In the genomic region with DNA sequence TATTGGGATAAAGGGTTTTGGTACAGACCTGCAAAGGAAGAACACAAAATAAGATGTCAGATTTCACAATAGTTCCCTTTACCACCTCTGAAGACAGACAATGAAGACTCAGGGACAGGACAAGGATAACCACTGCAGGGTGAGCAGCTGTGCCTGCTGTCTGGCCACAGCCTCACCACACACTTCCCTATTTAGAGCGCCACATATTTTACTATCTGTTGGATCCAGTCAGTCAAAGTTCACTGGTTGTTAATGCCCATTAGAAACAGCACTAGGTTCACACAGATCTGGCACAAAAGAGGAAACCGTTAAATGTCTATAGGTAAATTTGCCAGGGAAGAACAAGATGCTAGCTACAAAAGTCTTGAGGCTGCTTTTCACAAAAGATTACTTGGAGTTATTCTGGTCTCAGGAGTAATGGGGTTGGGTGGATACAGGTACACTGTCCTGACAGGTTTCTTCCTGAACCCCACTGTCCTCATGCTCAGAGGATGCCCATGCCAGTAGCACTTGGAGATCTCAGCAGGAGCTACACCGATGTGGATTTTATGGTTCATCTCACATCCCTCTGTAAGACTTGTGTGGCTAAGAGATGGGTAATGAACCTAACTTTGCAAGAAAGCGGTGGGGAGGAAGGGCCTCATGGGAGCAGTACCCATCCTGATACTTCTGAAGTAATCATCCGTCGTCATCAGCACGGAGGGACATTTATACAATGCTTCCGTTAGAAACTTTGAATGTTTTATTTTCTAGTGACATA, we compare ENCODE assay signal across 13 mouse cellular contexts. TPM values are rescaled to one million over a fixed set of nuclear protein-coding genes. Genes with fewer than 3 reads are reported as not detected.
DNase-seq lines count a peak whose midpoint lies in the region; ATAC-seq lines count a peak whose summit lies in the region.
"Had no signal": no experiment of that assay in that cellular context is flagged by ENCODE, and none has a peak within 500 bp of the region (broad histone marks: within the 10 kb centered on the region; RNA-seq: fewer than 3 reads in every experiment).

No protein-coding gene starts in this region.

- no peaks in the 10 kb centered on the region for H3K36me3 ChIP-seq in midbrain, embryonic 12.5 days
- no peaks in the 10 kb centered on the region for H3K36me3 ChIP-seq in midbrain, embryonic 10.5 days
- no peaks in the 10 kb centered on the region for H3K36me3 ChIP-seq in forebrain, embryonic 15.5 days
- H3K36me3 ChIP-seq: kidney, embryonic 15.5 days had no signal

- no peaks in the 10 kb centered on the region for H3K4me1 ChIP-seq in midbrain, embryonic 12.5 days
- 0 out of 2 replicates have a peak, but pooled peaks cover 4% of the 10 kb centered on the region for H3K4me1 ChIP-seq in midbrain, embryonic 10.5 days
- H3K4me1 ChIP-seq in forebrain, embryonic 15.5 days: no peaks in the 10 kb centered on the region

- H3K27me3 ChIP-seq in midbrain, embryonic 12.5 days: no peaks in the 10 kb centered on the region
- no peaks in the 10 kb centered on the region for H3K27me3 ChIP-seq in midbrain, embryonic 10.5 days (ENCODE audit: low read depth, poor library complexity, severe bottlenecking)
- H3K27me3 ChIP-seq in forebrain, embryonic 15.5 days: no peaks in the 10 kb centered on the region
- H3K27me3 ChIP-seq: kidney, embryonic 15.5 days had no signal

- no peak overlapping the region for H3K4me2 ChIP-seq in midbrain, embryonic 12.5 days (replicated peaks)
- H3K4me2 ChIP-seq in forebrain, embryonic 15.5 days (replicated peaks): no peak overlapping the region
- H3K4me2 ChIP-seq: kidney, embryonic 15.5 days had no signal

- no peak overlapping the region for H3K9ac ChIP-seq in midbrain, embryonic 12.5 days (replicated peaks)
- H3K9ac ChIP-seq in forebrain, embryonic 15.5 days (replicated peaks): no peak overlapping the region
- H3K9ac ChIP-seq: kidney, embryonic 15.5 days had no signal

- no peak overlapping the region for H3K4me3 ChIP-seq in midbrain, embryonic 12.5 days
- no peak overlapping the region for H3K4me3 ChIP-seq in midbrain, embryonic 10.5 days
- no peak overlapping the region for H3K4me3 ChIP-seq in forebrain, embryonic 15.5 days
- H3K4me3 ChIP-seq: kidney, embryonic 15.5 days had no signal

- no peaks in the 10 kb centered on the region for H3K9me3 ChIP-seq in midbrain, embryonic 12.5 days
- H3K9me3 ChIP-seq in midbrain, embryonic 10.5 days (replicated peaks): no peaks in the 10 kb centered on the region
- no peaks in the 10 kb centered on the region for H3K9me3 ChIP-seq in forebrain, embryonic 15.5 days
- H3K9me3 ChIP-seq: kidney, embryonic 15.5 days had no signal

- ATAC-seq in midbrain, embryonic 12.5 days (ENCODE audit: low FRiP score, low read depth): peak; percentile 50; the same call in 1 of the 2 replicates
- ATAC-seq in forebrain, embryonic 15.5 days (replicated peaks): peak; percentile 62; the same call in 1 of the 2 replicates
- peak; percentile 88 for ATAC-seq in megakaryocyte, adult 5-6 weeks (ENCODE audit: poor library complexity, severe bottlenecking)

- no peak overlapping the region for H3K27ac ChIP-seq in midbrain, embryonic 12.5 days (replicated peaks)
- H3K27ac ChIP-seq in midbrain, embryonic 10.5 days (replicated peaks): no peak overlapping the region
- H3K27ac ChIP-seq in forebrain, embryonic 15.5 days (replicated peaks): no peak overlapping the region
- H3K27ac ChIP-seq: kidney, embryonic 15.5 days had no signal

- no peak for DNase-seq in midbrain, embryonic 10.5 days (ENCODE audit: low spot score)
- DNase-seq in left cerebral cortex, postnatal 10 days (ENCODE audit: extremely low spot score in 1 of 2, low spot score in 2 of 2): no peak
- DNase-seq in yolk sac, embryonic 10.5 days (ENCODE audit: low spot score): no peak
- no peak for DNase-seq in Muller cell, postnatal 12 days (ENCODE audit: inconsistent ontology term)
- DNase-seq: adrenal gland, adult 8-10 months; gastrocnemius, postnatal 25 days had no signal

- intact Hi-C loops in left cerebral cortex, postnatal 10 days (cut with DNase I): loop anchor here (2.0 kb wide), 1 partner anchor 456 kb away; no protein-coding TSS in a partner anchor

- 52% methylated on average over 8 of the region's 8 CpGs for WGBS in midbrain, embryonic 12.5 days
- 55% methylated on average over 8 of the region's 8 CpGs for WGBS in midbrain, embryonic 10.5 days
- WGBS in forebrain, embryonic 15.5 days: 56% methylated on average over 8 of the region's 8 CpGs

RNA-seq across cellular contexts. Expression of a gene that starts 38.6 kb away (rescaled TPM):
- polyA plus RNA-seq in midbrain, embryonic 12.5 days (2016; fragmentation: Nextera tagmentation; extraction: Ambion mirVana): not detected in 2 replicates
- polyA plus RNA-seq in midbrain, embryonic 10.5 days (2016; fragmentation: Nextera tagmentation; extraction: Ambion mirVana): not detected in 2 replicates
- polyA plus RNA-seq in forebrain, embryonic 15.5 days (2015; fragmentation: Nextera tagmentation; extraction: Ambion mirVana): not detected in 2 replicates
- 0.22 TPM in 1 of 2 replicates, not detected in the other for total RNA-seq in megakaryocyte, adult 5-6 weeks (2015)
- total RNA-seq in megakaryocyte, adult 5-6 weeks (2017): not detected in 2 replicates
- total RNA-seq in left cerebral cortex, postnatal 10 days (2021): not detected
- total RNA-seq: adrenal gland, adult 8-10 months; gastrocnemius, postnatal 25 days; heart, postnatal 10 days; liver, adult 2 months had no signal
- polyA plus RNA-seq: kidney, embryonic 15.5 days; liver, adult 2 months; stomach, embryonic 16.5 days had no signal

RNA-seq across cellular contexts. Expression of a gene that starts 56.7 kb away (rescaled TPM):
- polyA plus RNA-seq in midbrain, embryonic 12.5 days (2016; fragmentation: Nextera tagmentation; extraction: Ambion mirVana): 292 and 313 TPM in 2 replicates
- polyA plus RNA-seq in midbrain, embryonic 10.5 days (2016; fragmentation: Nextera tagmentation; extraction: Ambion mirVana): 244 and 258 TPM in 2 replicates
- polyA plus RNA-seq in forebrain, embryonic 15.5 days (2015; fragmentation: Nextera tagmentation; extraction: Ambion mirVana): 515 and 540 TPM in 2 replicates
- 26.5 and 30.0 TPM in 2 replicates for total RNA-seq in megakaryocyte, adult 5-6 weeks (2015)
- total RNA-seq in megakaryocyte, adult 5-6 weeks (2017): 20.0 and 24.5 TPM in 2 replicates
- 100 to 1,000 TPM; 110 to 118 TPM for total RNA-seq in left cerebral cortex, postnatal 10 days (2021)

RNA-seq across cellular contexts. Expression of a gene that starts 57.7 kb away (rescaled TPM):
- polyA plus RNA-seq in midbrain, embryonic 12.5 days (2016; fragmentation: Nextera tagmentation; extraction: Ambion mirVana): 33.2 and 33.8 TPM in 2 replicates
- polyA plus RNA-seq in midbrain, embryonic 10.5 days (2016; fragmentation: Nextera tagmentation; extraction: Ambion mirVana): 21.1 and 22.0 TPM in 2 replicates
- polyA plus RNA-seq in forebrain, embryonic 15.5 days (2015; fragmentation: Nextera tagmentation; extraction: Ambion mirVana): 59.7 and 60.2 TPM in 2 replicates
- 13.8 and 15.5 TPM in 2 replicates for total RNA-seq in megakaryocyte, adult 5-6 weeks (2015)
- total RNA-seq in megakaryocyte, adult 5-6 weeks (2017): 17.2 and 21.6 TPM in 2 replicates
- total RNA-seq in left cerebral cortex, postnatal 10 days (2021): 10 to 100 TPM; 58.9 to 60.0 TPM
